Mouse (Mus musculus): ENCODE data around the gene Pakap. TPM values are rescaled to one million over a fixed set of nuclear protein-coding genes. Genes with fewer than 3 reads are reported as not detected.

The Pakap gene
- total RNA-seq, 1 experiment from 2014 or later, result 126 TPM

DNA sequence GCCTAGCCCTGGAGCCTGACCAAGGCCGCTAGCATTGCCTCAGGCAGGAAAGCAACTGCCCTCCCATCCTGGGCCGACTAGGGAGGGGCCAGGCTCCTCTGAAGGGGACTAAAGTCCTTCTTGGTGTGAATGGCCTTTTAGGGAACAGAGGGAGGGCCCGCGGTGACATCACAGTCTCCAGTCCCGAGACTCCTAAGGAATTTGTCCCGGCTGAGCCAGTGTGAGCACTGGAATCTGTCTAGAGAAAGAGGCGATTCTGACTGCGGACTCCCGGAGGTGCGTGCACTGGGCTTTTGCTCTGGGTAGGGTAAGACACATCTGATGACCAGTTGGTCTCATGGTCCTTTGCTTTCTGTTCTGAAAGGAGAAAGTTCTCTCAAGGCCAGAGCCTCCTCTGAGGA is 277.1 kb downstream of the Pakap start:
- DNase-seq, result peak; percentile 86

DNA sequence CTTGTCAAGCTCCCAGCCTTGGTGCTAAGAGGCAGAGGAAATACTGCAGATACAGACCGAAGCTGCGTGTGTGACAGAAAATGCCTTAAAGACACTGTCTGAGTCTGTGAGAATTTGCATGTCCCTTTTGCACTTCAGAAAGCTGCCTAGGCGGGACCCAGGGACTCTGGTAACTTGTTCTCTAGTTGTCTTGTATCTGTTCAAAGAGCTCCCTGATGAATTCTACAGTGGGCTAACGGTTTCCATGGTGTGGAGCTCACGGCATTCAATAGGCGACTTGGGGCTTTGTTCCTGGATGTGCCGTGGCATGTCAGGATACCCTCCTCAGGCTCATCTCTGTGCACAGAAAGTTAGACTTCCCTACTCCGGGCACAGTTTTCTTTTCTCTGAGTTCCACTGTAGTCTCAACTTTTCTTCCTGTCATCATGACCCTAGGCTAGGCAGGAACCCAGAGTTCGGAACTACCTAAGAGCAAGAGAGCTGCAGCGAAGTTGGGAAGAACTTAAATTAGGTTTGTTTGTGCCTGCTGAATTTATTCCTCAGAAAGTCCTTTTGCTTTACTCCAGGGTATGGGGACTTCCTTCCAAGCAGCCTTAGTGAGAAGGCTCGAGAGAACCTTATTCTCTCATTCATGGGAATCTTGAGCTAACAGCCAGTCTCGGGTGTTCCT is 277.7 kb downstream of the Pakap start:
- DNase-seq, result no peak

DNA sequence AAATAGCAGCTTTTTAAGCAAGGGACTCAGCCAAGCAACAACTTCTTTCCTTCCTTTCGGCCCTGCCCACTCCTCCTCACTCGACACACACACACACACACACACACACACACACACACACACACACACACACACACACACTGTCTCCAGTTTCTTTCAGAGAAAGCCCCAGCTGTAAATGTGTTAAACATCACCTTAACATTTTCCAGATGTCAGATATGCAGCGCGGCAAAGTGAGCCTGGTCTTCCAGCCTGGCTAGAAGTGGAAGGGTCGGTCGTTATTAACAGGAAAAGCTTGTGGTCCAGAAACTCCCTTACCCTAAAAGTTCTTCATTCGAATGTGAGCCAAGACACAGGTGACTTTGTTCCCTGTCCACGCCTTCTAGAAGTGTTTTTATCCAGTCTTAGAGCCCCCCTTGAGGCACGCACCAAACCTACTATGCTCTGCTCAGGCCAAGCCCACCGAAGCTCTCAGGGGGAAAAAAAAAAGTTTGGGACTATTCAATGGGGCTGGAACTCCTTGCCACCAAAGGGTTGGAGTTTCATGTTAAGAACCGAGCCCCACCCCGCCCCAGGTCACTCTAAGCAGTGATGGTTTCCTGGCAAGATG is 278.5 kb downstream of the Pakap start:
- DNase-seq, result no peak

DNA sequence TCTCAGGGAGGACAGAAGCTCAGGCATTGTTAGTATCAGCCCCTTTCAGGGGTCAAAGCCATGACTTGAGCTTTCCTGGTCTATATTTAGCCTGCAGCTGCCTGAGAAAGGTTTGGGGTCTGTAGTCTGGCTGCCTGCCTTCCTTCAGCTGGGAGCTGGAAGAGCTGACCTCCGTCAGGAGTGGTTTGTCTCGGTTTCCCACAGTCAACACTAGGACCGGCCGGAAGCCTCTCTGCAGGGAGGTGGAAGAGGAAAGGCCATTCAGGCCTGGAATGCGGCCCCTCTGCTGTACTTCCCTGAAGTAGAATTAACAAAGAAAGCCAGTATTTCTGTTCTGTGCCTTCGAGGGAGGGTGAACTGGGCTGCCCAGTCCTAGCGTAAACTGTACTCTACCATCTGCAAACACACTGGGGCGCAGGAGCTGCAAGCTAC is 279.0 kb downstream of the Pakap start:
- DNase-seq, result peak; percentile 42

DNA sequence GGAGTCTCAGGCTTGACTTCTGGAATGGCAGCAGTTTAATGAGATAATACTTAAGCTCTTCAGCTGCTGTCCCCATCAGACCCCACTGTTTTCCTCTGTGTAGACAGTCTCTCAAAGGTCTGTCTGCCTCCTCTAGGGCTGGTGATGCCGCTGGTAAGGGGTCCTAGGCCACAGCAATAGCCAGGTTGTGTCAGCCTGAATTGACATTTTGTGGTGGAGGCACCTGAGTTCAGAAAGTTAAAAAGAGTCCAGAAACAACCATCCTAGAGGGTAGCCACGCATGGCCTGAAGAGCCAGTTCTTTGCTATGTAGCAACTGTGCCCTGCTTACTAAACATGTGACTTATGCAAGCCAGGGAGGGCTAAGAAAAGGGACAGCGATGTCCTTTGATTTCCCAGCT is 279.7 kb downstream of the Pakap start:
- DNase-seq, result no peak

DNA sequence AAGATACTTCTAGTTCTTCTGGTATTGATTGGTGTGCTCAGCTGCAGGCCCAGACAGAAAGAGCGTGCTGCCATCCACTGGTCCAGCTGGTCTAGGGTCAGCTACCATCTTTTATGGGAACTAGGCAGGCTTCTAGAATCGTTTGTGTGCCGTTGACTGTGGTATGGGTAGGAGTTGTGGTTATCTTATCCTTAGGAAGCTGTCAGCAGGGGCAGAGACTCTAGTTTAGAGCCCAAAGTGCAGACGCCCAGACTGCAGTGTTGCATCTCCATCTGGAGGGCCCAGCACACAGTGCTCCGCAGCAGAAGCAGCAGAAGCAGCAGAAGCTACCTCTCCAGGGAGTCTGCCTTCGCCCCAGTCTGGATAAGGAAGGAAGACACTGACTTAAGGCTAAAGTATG is 281.5 kb downstream of the Pakap start:
- DNase-seq, result no peak

DNA sequence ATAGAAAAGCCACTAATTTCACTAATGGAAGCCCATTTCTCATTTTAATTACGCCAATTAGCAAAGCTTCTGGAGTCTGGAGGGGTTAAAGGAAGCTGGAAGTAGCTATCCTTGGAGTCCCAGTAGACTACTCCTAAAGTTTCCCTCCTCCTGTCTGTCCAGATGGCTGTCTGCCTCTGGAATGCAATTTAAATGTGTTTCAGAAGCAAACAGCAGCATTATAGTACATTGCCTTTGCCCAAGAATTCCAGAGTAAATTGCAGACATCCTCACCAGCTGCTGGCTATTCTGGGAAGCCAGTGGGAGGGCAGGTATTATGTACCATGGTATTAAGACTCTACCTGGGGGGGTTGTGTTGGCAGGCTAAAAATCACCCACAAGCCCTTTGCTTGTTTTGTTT is 283.8 kb downstream of the Pakap start:
- no peak for DNase-seq

DNA sequence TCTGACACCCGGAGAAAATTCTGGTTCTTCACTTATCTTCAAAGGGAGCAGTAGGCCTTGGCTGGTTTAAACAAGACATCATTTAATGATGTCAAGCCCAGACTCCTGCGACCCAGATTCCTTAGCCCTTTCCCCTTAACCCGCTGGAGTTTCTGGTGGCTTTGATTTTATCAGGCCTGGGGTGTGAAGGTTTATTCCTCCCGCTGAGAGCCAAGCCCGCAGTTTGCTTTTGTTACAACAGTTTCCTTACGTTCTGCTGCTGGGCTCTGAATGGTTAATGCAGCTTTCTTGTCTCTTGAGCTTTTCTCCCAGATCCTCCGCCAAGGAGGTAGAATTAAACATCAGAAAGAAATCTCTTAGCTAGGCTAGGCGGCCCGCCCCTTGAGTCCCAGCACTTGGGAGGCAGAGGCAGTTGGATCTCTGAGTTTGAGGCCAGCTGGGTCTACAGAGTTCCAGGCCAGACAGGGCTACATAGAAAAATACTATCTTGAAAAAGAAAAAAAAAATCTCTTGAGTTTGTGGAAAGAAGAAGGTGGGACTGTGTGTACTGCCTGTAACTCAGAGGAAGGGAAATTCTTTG is 284.6 kb downstream of the Pakap start:
- DNase-seq, result no peak

DNA sequence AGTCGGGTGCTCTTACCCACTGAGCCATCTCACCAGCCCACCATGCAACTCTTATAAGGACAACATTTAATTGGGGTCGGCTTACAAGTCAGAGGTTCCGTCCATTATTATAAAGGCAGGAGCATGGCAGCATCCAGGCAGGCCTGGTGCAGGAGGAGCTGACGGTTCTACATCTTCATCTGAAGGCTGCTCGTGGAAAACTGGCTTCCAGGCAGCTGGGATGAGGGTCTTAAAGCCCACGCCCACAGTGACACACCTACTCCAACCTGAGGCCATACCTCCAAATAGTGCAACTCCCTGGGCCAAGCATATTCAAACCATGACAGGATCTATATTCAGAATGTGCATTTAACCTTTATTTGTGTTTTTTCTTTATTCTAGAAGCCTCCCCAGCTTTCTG is 286.2 kb downstream of the Pakap start:
- no peak for DNase-seq

DNA sequence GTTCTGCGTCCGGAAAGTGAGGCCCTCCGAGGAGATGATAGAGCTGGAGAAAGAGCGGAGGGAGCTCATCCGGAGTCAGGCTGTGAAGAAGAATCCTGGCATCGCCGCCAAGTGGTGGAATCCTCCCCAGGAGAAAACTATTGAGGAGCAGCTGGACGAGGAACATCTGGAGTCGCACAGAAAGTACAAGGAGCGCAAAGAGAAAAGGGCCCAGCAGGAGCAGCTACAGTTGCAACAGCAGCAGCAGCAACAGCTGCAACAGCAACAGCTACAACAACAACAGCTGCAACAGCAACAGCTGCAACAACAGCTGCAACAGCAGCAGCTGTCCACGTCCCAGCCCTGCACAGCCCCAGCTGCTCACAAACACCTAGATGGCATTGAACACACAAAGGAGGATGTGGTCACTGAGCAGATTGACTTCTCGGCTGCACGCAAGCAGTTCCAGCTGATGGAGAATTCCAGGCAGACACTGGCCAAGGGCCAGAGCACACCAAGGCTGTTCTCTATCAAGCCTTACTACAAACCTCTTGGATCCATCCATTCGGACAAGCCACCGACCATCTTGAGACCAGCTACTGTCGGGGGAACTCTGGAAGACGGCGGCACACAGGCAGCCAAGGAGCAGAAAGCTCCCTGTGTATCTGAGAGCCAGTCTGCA is 287.4 kb downstream of the Pakap start:
- peak; percentile 39 for DNase-seq

DNA sequence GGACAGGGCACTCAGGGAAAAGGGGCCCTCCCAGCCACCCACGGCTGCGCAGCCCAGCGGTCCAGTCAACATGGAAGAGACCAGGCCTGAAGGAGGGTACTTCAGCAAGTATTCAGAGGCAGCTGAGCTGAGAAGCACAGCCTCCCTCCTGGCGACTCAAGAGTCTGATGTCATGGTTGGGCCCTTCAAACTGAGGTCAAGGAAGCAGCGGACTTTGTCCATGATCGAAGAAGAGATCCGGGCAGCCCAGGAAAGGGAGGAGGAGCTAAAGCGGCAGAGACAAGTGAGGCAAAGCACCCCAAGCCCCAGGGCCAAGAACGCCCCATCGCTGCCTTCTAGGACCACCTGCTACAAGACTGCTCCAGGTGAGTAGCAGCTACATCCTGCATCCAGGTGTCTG is 288.7 kb downstream of the Pakap start:
- no peak for DNase-seq

DNA sequence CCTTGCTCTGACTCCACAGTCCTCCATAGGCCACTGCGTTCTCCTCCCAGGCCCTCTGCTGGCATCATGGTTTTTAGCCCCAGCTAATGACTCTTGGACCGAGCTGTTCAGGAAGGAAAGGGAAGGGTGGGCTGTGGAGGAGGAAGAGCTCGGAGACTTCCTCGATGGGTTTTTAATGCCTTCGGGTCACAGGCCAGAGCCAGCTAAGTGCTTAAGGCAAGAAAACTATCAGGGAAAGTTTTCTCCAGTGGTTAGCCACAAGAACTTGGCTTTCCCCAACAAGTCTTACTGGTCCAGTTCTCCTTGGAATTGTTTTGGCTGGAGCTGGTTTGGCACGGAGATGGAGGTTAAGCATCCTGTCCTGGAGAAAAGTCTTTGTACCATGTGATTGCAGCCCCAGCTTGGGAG is 292.2 kb downstream of the Pakap start:
- DNase-seq, result no peak

DNA sequence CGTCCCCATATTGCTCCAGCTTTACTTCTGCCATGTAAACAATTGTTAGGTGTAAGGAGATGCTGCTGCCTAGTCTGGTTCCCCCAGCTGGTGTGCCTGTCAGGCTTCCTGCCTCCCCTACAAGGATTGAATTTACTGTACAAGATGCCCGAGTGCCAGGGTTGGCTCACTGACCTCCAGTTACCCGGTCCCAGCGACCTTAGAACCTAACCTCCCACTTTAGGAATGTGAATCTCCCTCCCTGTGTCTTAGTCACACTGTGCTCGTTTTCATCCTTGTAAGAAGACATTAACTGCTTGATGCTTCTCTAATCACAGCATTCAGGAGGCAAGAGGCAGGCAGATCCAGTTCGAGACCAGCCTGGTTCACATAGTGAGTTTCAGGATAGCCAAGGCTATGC is 293.2 kb downstream of the Pakap start:
- no peak for DNase-seq

DNA sequence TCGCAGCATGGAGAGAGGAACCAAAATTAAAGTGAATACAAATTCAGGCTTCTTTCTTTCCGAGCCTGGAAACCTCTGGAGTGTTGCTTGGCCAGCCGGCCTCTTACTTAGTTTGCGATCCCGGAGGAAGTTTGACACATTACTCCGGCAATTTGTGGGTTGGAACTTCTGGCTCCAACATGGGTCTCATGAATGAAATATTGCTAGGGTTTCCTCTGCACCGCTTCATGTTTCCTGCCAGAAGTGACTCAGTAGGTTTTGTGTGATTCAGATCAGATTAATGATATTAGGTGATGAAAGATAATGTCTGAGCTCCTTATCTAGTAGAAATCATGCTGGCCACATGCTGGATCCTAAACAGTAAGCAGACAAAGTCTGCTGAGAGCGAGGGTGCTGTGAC is 293.9 kb downstream of the Pakap start:
- no peak for DNase-seq

DNA sequence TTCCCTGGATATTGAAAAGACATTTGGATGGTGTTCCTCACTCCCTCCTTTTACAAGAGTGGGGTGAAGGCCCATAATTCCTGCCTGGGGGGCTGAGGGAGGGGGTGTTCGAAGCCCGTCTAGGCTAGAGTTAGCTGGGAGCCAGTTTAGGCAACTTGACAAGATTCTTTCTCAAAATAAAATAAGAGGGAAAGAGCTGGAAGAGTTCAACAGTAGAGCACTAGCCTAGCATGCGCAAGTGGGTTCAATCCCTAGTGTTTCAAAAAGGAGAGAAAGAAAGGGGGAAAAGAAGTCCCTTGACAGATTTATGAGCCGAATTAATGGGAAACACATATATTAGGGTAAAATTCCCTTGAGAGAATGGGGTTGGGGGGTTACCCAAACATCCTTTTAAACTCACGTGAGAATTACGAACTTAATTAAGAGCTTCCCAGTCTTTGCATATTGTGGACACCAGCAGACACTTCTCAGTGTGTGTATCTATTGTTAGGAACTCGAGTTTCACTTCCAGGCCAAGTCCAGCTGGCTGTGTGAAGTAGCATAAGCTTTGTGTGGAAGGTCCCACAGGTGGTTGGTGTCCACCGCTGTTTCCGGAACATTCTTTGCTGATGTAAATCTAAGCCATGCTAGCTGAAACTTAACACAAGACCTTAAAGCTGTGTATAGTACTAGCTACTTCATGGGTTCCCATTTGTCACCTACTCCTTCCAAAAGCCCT is 294.4 kb downstream of the Pakap start:
- DNase-seq, result no peak

DNA sequence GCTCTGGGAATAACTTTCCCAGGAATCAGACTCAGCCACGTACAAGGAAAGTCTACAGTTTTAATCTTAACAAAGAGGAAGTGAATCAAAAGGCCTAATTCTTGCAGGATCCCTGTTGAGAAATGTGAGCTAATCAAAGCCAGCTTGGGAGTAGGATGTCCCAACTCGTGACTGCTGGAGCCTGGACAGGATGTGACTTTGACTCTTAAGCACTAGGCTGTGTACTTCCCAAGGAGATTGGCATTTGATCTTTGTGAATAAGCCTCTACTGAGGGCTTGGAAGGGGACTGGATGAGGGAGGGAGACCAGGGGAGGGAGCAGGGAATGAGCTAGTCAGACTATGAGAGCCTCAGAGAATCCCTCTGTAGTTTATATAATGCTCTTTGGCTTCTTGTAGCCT is 298.1 kb downstream of the Pakap start:
- no peak for DNase-seq

DNA sequence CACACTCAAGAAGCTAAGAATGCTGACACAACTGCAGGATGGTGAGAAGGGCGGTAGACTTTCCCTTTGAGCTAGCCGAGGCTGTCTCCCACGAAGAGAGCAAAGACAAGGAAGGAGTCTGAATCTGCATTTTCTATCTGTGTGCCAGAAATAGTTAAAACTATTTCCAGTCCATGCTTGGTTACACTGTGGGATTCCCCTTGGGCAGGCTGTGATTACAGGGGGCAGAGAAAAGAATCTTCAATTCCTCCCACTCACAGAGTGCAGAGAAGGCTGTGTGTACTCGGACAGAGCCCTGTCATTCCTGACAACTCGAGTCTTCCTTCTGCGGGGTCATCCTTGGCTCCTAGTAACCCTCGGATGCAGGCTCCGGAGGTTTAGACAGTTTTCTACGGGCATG is 299.0 kb downstream of the Pakap start:
- DNase-seq, result no peak

DNA sequence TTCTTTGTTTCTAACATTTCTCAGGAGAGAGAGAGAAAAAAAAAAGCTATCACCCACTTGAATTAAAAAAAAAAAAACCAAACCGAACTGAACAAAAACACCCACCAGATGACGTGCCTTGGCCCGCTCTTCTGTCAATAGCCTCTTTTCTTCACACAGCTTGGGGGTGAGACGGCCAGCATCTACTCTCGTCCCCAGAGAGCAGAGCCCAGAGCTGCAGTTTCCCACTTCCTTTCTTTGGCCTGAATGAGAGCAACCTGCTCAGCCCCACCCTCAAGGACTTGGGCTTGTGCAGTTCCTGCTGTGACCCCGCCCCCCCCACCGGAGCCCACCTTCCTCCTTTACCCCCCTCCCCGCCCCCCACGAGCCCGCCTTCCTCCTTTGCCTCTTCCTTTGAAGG is 299.5 kb downstream of the Pakap start:
- no peak for DNase-seq

DNA sequence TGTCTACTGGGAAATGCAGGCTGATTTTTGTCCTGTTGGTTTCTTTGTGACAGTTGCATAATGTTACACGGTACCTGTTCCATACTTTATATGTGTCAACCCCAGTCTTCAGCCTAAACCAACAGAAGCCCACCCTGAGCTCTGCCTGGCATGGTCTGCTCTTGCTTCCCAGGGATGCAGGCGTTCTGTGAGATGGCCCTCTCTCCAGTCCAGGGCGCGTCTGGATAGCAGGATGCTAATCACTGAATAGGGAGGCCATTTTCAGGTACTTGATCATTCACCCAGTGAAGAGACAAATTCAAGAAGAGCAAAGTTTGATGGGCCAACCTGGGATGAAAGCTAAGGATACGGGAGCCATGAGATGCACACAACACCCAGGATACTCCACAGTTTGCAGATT is 311.2 kb downstream of the Pakap start:
- no peak for DNase-seq

DNA sequence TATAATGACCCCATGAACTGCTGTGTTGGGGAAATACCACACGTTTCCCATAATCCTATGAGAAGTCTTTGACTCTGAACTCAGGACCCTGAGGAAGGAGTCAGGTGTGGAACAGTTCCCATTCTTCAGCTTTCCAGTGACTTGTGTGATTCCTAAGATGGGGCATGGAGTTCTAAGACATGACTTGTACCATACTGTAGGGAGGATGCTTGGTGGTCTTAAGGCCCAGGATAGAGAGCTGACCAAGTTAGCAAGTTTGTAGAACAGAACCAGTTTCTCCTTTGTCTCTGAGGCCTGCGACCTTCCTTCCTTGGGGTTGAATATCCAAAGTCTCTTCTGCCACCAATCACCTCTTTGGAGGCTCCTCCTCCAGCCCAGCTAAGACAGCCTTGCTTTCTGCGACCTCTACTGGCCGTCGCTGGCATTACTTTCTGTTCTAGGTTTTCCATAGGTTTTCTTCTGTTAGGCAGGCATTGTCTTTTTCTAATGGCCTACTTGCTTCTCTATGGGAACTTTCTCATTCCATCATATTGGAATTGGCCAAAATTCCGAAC is 311.9 kb downstream of the Pakap start:
- DNase-seq, result peak; percentile 79

DNA sequence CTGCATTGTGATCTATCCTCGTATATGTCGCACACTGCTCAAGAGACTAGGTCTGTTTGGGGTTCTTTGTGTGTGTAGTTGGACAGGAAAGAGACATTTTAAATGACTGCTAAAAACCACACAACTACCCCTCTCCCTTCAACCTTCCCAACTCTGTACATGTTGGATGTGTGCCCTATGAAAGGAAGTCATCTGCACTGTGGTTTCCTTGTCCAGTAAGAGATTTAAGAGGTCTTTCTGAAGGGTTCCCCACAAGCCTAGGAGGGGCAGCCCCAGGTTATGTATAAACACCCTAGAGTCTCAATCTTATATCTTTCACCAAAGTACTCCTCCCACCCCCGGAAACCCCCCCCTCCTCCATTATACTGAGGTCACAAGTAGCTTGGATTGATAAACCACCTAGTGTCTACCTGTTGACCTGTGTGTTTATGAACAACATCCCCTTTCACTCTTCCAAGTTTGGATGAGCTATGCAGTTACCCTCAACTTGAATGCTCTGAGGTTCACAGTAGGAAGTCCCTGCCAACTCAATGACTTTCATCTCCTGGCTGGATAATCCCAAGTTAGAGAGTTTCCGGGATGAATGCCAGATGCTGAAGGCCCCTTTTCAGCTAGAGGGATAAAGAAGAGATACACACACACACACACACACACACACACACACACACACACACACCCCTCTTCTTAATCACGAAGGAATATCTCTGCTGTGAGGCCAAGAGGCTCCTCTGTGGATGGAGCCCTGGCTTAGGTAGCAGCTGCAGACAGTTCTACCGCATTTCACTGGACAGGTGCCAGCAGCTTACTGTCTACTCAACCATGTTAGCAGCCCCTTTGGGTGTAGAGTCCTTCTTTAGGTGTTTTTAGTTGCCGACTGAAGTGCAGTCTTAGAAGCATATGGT is 315.8 kb downstream of the Pakap start:
- peak; percentile 23 for DNase-seq

All from adrenal gland, postnatal 25 days (tissue).